Mouse (Mus musculus) embryonic facial prominence, embryonic 14.5 days (tissue): Measurements from ENCODE around the gene Tbc1d24. TPM values are rescaled to one million over a fixed set of nuclear protein-coding genes. Genes with fewer than 3 reads are reported as not detected.
A peak's percentile ranks its signal among the peaks of the same experiment; 100 is the strongest.

Experiments
- ATAC-seq: fragments of 200-750 bp; cut with Nextera tagmentation; 2 replicates; pipeline ENCODE4 v1.8.0; 2017; ENCODE audit warnings: low read depth, moderate number of reproducible peaks, moderate TSS enrichment
- DNase-seq: peaks from one replicate; pipeline ENCODE4 v3.0.0-alpha.2; 2015; ENCODE audit warnings: low spot score
- H3K27ac ChIP-seq: fragments of 300-500 bp; sonication (generic); replicated peaks from 2 replicates; pipeline ENCODE4 v1.5.1; 2014; ENCODE audit warnings: low read depth, mild to moderate bottlenecking, low read length, moderate library complexity
- H3K27me3 ChIP-seq: fragments of 300-500 bp; sonication (generic); replicated peaks from 2 replicates; pipeline ENCODE4 v1.6.1; 2014; ENCODE audit warnings: low read length; ENCODE audit not compliant: control insufficient read depth, insufficient read depth
- H3K36me3 ChIP-seq: fragments of 300-500 bp; sonication (generic); 2 replicates; pipeline ENCODE4 v1.6.1; 2014; ENCODE audit warnings: low read length, mixed read lengths; ENCODE audit not compliant: control insufficient read depth, insufficient read depth
- H3K4me1 ChIP-seq: fragments of 300-500 bp; sonication (generic); 2 replicates; pipeline ENCODE4 v1.6.1; 2014; ENCODE audit warnings: antibody characterized with exemption, low read length; ENCODE audit not compliant: control insufficient read depth, insufficient read depth
- H3K4me2 ChIP-seq: fragments of 300-500 bp; sonication (generic); 2 replicates; pipeline ENCODE4 v1.6.1; 2014; ENCODE audit warnings: low read depth, mild to moderate bottlenecking, low read length, moderate library complexity, mixed read lengths
- H3K4me3 ChIP-seq: fragments of 300-500 bp; sonication (generic); 2 replicates; pipeline ENCODE4 v1.5.1; 2014; ENCODE audit warnings: low read depth, mild to moderate bottlenecking, low read length
- H3K9ac ChIP-seq: fragments of 300-500 bp; sonication (generic); 2 replicates; pipeline ENCODE4 v1.6.1; 2014; ENCODE audit warnings: low read depth, mild to moderate bottlenecking, low read length, moderate library complexity, mixed read lengths
- H3K9me3 ChIP-seq: fragments of 300-500 bp; sonication (generic); 2 replicates; pipeline ENCODE4 v1.6.1; 2016; ENCODE audit warnings: low read length; ENCODE audit not compliant: control insufficient read depth
- WGBS: fragments of 180-500 bp; shearing (Covaris S2); extraction: QIAGEN DNeasy Blood & Tissue Kit; methylation state at CpG from one replicate; pipeline ENCODE4 v1.1.7; 2014; 5-methylcytosine and 5-hydroxymethylcytosine counted together
- polyA plus RNA-seq: library from polyadenylated mRNA; unstranded; fragments of >200 nt; fragmentation: Nextera tagmentation; extraction: Ambion mirVana; gene quantifications from 2 replicates; pipeline ENCODE4 v1.2.1, GENCODE M21; 2014

Gene Tbc1d24
- polyA plus RNA-seq, 1 experiment from 2014 or later: 4.6 TPM

- H3K27me3 ChIP-seq: no peaks in the 10 kb centered on the region
- no peak for DNase-seq
- ATAC-seq: no peak
- no peak overlapping the region for H3K4me2 ChIP-seq
- no peaks in the 10 kb centered on the region for H3K4me1 ChIP-seq
- WGBS: 94% methylated on average over 1 of the region's 1 CpGs
- H3K27ac ChIP-seq: no peak overlapping the region
- H3K9ac ChIP-seq: no peak overlapping the region
- H3K4me3 ChIP-seq: no peak overlapping the region
- no peaks in the 10 kb centered on the region for H3K9me3 ChIP-seq
- peaks cover 99% of the 10 kb centered on the region for H3K36me3 ChIP-seq
Observed at GRCm38 (mm10) chr17:24236479-24236878, 31.1 kb upstream of the Tbc1d24 start.

- 90% methylated on average over 7 of the region's 7 CpGs for WGBS
- H3K36me3 ChIP-seq: peaks cover 91% of the 10 kb centered on the region
- no peak for ATAC-seq
Observed at GRCm38 (mm10) chr17:24227941-24228340, 22.6 kb upstream of the Tbc1d24 start.

DNA sequence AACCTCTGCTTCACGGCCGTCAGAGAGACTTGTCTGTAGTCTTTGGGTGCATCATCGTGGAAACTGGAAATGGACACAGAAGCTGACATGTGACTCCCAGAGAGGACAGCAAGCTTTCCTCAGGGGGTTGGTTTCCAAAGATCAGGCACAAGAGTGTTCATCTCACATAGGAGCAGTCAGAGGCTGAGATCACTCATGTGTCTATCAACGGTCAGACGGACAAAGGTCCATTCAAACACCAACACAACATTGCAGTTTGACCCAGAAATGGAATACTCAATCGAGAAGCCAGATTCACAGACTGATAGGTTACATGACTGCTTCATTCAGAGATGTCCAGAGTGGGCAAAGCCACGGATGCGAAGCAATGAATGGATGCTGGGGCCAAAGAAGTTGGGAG is 21.4 kb upstream of the Tbc1d24 start:
- DNase-seq (no peak), ATAC-seq (no peak)
- H3K27ac ChIP-seq: no peak overlapping the region
- H3K9me3 ChIP-seq: no peaks in the 10 kb centered on the region
- peaks cover 82% of the 10 kb centered on the region for H3K36me3 ChIP-seq
- no peaks in the 10 kb centered on the region for H3K4me1 ChIP-seq
- WGBS: 91% methylated on average over 8 of the region's 8 CpGs
- no peak overlapping the region for H3K9ac ChIP-seq
- H3K4me2 ChIP-seq: no peak overlapping the region
- H3K4me3 ChIP-seq: no peak overlapping the region
- H3K27me3 ChIP-seq: no peaks in the 10 kb centered on the region

More at GRCm38 (mm10) chr17:24227941-24228340, 22.6 kb upstream of the Tbc1d24 start:
- no peaks in the 10 kb centered on the region for H3K9me3 ChIP-seq
- DNase-seq: no peak
- H3K4me3 ChIP-seq: no peak overlapping the region
- no peak overlapping the region for H3K4me2 ChIP-seq
- H3K4me1 ChIP-seq: no peaks in the 10 kb centered on the region
- no peaks in the 10 kb centered on the region for H3K27me3 ChIP-seq
- no peak overlapping the region for H3K9ac ChIP-seq
- no peak overlapping the region for H3K27ac ChIP-seq

DNA sequence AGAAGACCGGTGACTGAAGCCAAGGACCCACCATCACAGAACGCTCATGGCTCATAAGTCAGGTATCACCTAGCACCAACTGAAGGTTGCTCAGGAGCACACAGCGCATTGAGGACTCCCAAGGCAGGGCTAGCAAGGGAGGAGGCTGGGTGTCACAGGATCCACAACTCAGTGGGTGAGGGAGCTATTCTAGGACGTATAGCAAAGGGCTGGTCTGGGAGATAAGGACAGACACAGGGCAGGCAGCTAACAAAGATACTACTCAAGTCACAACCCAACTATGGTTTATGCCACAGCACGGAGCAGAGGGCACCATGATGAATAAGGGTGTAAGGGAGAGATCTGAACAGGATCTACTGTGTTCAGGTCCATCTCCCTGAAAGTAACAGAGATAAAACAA is 20.5 kb upstream of the Tbc1d24 start:
- H3K27ac ChIP-seq: no peak overlapping the region
- no peaks in the 10 kb centered on the region for H3K4me1 ChIP-seq
- ATAC-seq: no peak
- DNase-seq: no peak
- peaks cover 75% of the 10 kb centered on the region for H3K36me3 ChIP-seq
- H3K9me3 ChIP-seq: no peaks in the 10 kb centered on the region
- peak overlapping the region; percentile 5; the same call in 1 of the 2 replicates for H3K9ac ChIP-seq
- H3K4me3 ChIP-seq: no peak overlapping the region
- H3K4me2 ChIP-seq: no peak overlapping the region
- no peaks in the 10 kb centered on the region for H3K27me3 ChIP-seq
- WGBS: 92% methylated on average over 5 of the region's 5 CpGs

- ATAC-seq (no peak), DNase-seq (no peak)
- H3K4me1 ChIP-seq: peaks cover 4% of the 10 kb centered on the region
- no peak overlapping the region for H3K4me2 ChIP-seq
- H3K9me3 ChIP-seq: no peaks in the 10 kb centered on the region
- H3K27me3 ChIP-seq: no peaks in the 10 kb centered on the region
- H3K4me3 ChIP-seq: no peak overlapping the region
- 88% methylated on average over 10 of the region's 10 CpGs for WGBS
- no peak overlapping the region for H3K27ac ChIP-seq
- H3K9ac ChIP-seq: no peak overlapping the region
- peaks cover 65% of the 10 kb centered on the region for H3K36me3 ChIP-seq
Observed at GRCm38 (mm10) chr17:24224741-24225140, 19.4 kb upstream of the Tbc1d24 start.

- Histone ChIP-seq H3K9me3 (no peaks in the 10 kb centered on the region), H3K9ac (no peak overlapping the region), H3K4me2 (no peak overlapping the region), H3K4me1 (peaks cover 8% of the 10 kb centered on the region), H3K36me3 (peaks cover 57% of the 10 kb centered on the region), H3K27me3 (no peaks in the 10 kb centered on the region), H3K27ac (no peak overlapping the region), H3K4me3 (no peak overlapping the region)
- DNase-seq: no peak
- 88% methylated on average over 5 of the region's 5 CpGs for WGBS
- no peak for ATAC-seq
Observed at GRCm38 (mm10) chr17:24223513-24223912, 18.2 kb upstream of the Tbc1d24 start.

DNA sequence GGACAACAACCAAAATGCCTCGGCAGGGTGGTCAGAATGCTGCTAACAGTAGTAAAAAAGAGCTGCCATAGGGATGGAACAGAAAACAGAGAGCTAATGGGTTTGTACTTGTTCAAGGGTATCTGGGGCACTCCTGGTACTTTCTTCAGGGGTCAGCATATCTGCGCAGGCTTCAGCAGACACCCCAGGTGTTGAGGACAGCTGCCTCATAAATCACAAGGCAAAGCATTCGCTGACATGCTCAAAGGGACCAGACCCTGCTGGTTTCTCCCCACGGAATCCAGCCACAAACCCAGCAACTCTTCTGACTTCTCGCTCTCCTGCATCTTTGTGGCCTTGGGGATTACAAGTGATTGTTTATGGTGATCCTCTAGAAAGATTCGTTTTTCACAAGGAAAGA is 17.3 kb upstream of the Tbc1d24 start:
- H3K9ac ChIP-seq: no peak overlapping the region
- peaks cover 8% of the 10 kb centered on the region for H3K4me1 ChIP-seq
- WGBS: 77% methylated on average over 6 of the region's 6 CpGs
- H3K4me2 ChIP-seq: no peak overlapping the region
- no peaks in the 10 kb centered on the region for H3K27me3 ChIP-seq
- DNase-seq (no peak), ATAC-seq (no peak)
- peaks cover 57% of the 10 kb centered on the region for H3K36me3 ChIP-seq
- no peak overlapping the region for H3K4me3 ChIP-seq
- H3K9me3 ChIP-seq: no peaks in the 10 kb centered on the region
- no peak overlapping the region for H3K27ac ChIP-seq

- ATAC-seq (peak; percentile 96), DNase-seq (peak; percentile 97)
- Histone ChIP-seq H3K36me3 (peaks cover 57% of the 10 kb centered on the region), H3K9me3 (no peaks in the 10 kb centered on the region), H3K9ac (peak within 1 kb of the TSS; percentile 75), H3K27ac (peak within 1 kb of the TSS; percentile 16; the same call in 1 of the 2 replicates), H3K4me1 (peaks cover 8% of the 10 kb centered on the region), H3K4me2 (peak within 1 kb of the TSS; percentile 92), H3K27me3 (no peaks in the 10 kb centered on the region), H3K4me3 (peak within 1 kb of the TSS; percentile 70)
- 5% methylated on average over 39 of the region's 41 CpGs for WGBS
Observed at GRCm38 (mm10) chr17:24220435-24221411, 15.4 kb upstream of the Tbc1d24 start, which contains the start of gene Tedc2. Gene Tedc2, minus strand, starts transcription at chr17:24220851.
